Mouse (Mus musculus) B cell, adult 2 months (primary cell): ENCODE measurements around the gene Zfp661.

Source experiments
- DNase-seq, 2 experiments: peaks; one replicate each; pipeline ENCODE4 v3.0.0; 2022

The Zfp661 gene

GRCm38 (mm10) chr2:127549711-127550110, 37.2 kb downstream of the Zfp661 start:
- no peak for DNase-seq

- no peak for DNase-seq
Observed at GRCm38 (mm10) chr2:127548342-127549074, 38.4 kb downstream of the Zfp661 start.

GRCm38 (mm10) chr2:127541697-127542096, 45.2 kb downstream of the Zfp661 start:
- DNase-seq = no peak

GRCm38 (mm10) chr2:127541185-127541584, 45.7 kb downstream of the Zfp661 start, which contains the start of gene Prom2:
TSS of gene Prom2 (minus strand) at chr2:127541467.
- no peak for DNase-seq

GRCm38 (mm10) chr2:127539494-127539893, 47.4 kb downstream of the Zfp661 start:
- no peak for DNase-seq

- DNase-seq = no peak
Observed at GRCm38 (mm10) chr2:127537548-127537947, 49.3 kb downstream of the Zfp661 start.

- DNase-seq = no peak
Observed at GRCm38 (mm10) chr2:127535363-127535762, 51.5 kb downstream of the Zfp661 start.

DNA sequence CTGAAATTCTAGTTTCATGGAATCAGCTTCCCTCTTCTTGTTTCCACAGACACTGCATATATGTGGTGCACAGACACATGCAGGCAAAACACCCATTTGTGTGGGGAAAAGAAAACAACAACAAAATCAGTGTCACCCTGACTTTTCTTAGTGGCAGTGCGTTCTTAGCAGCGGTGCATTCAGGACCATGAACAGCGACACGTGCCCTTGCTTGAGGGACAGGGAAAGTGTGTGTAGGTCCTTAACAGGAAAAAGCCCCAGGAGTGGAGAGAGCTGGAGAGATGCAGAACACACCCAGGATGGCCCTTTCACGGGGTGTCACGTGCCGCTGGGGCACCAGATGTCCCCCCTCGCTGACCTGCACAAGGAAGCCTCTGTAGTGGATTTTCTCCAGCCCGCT, 54.5 kb downstream of the Zfp661 start:
- DNase-seq = no peak

GRCm38 (mm10) chr2:127531592-127531991, 55.3 kb downstream of the Zfp661 start:
- no peak for DNase-seq

- DNase-seq = no peak
Observed at GRCm38 (mm10) chr2:127530418-127530817, 56.5 kb downstream of the Zfp661 start.

- DNase-seq = no peak
Observed at GRCm38 (mm10) chr2:127525004-127525775, 61.7 kb downstream of the Zfp661 start.
